Mouse (Mus musculus) ovary, postnatal 10 days (tissue): Measurements from ENCODE around the gene Fbxo11.
"Not testable (repeated sequence)": the region's sequence is repeated elsewhere in the genome, so short reads cannot be mapped to it uniquely, and the experiment has no call there.

ENCODE experiments used
- DNase-seq: peaks from one replicate; pipeline ENCODE4 v3.0.0; 2022; ENCODE audit warnings: low spot score

Fbxo11 gene

GRCm38 (mm10) chr17:88067202-88067901 lies 2.3 kb upstream of the Fbxo11 start:
- DNase-seq: no peak

GRCm38 (mm10) chr17:88066799-88067198 lies 1.7 kb upstream of the Fbxo11 start:
- DNase-seq: no peak

- peak; percentile 84 for DNase-seq
These were observed 933 bp upstream of the Fbxo11 start for GRCm38 (mm10) chr17:88065801-88066646.

- DNase-seq: peak; percentile 40
These were observed 602 bp downstream of the Fbxo11 start for GRCm38 (mm10) chr17:88064347-88065030.

- DNase-seq: peak; percentile 42
These were observed 1.1 kb downstream of the Fbxo11 start for GRCm38 (mm10) chr17:88063980-88064346.

- DNase-seq: no peak
These were observed 2.1 kb downstream of the Fbxo11 start for GRCm38 (mm10) chr17:88062860-88063580.

GRCm38 (mm10) chr17:88061942-88062341 lies 3.1 kb downstream of the Fbxo11 start:
- DNase-seq: no peak

- no peak for DNase-seq
These were observed 6.8 kb downstream of the Fbxo11 start for GRCm38 (mm10) chr17:88058280-88058679.

- no peak for DNase-seq
These were observed 7.2 kb downstream of the Fbxo11 start for GRCm38 (mm10) chr17:88057846-88058245.

GRCm38 (mm10) chr17:88051679-88052078 lies 13.4 kb downstream of the Fbxo11 start:
- no peak for DNase-seq

- DNase-seq: no peak
These were observed 14.2 kb downstream of the Fbxo11 start for GRCm38 (mm10) chr17:88050892-88051291.

- no peak for DNase-seq
These were observed 14.8 kb downstream of the Fbxo11 start for GRCm38 (mm10) chr17:88050318-88050717.

GRCm38 (mm10) chr17:88042099-88043086 lies 22.7 kb downstream of the Fbxo11 start:
- DNase-seq: no peak

- no peak for DNase-seq
These were observed 24.3 kb downstream of the Fbxo11 start for GRCm38 (mm10) chr17:88040810-88041209.

- DNase-seq: no peak
These were observed 30.7 kb downstream of the Fbxo11 start for GRCm38 (mm10) chr17:88034418-88034817.

GRCm38 (mm10) chr17:88031755-88032154 lies 33.3 kb downstream of the Fbxo11 start:
- no peak for DNase-seq

GRCm38 (mm10) chr17:88029194-88029970 lies 35.7 kb downstream of the Fbxo11 start:
- DNase-seq: no peak

GRCm38 (mm10) chr17:88025227-88025626 lies 39.9 kb downstream of the Fbxo11 start:
- no peak for DNase-seq

GRCm38 (mm10) chr17:88023924-88024323 lies 41.2 kb downstream of the Fbxo11 start:
- DNase-seq: no peak

GRCm38 (mm10) chr17:88016027-88016426 lies 49.1 kb downstream of the Fbxo11 start:
- DNase-seq: not testable (repeated sequence)
